Comparison of ENCODE assay signal across 16 mouse cellular contexts in genomic region chr13:102202301-102202700, GRCm38 (mm10).
"Had no signal": no experiment of that assay in that cellular context is flagged by ENCODE, and none has a peak within 500 bp of the region (broad histone marks: within the 10 kb centered on the region; RNA-seq: fewer than 3 reads in every experiment).

No protein-coding gene starts in this region.

- DNase-seq: retina, postnatal 1 day; right cerebral cortex, adult 18-20 months; right cerebral cortex, postnatal 14 days; right cerebral cortex, postnatal 25 days; right cerebral cortex, postnatal 4 days; spleen, adult 18-20 months; thymus, adult 18-20 months; thymus, adult 2 months; thymus, postnatal 14 days; thymus, postnatal 25 days; thymus, postnatal 36 days; thymus, postnatal 4 days had no signal

- H3K4me2 ChIP-seq: neural tube, embryonic 13.5 days; neural tube, embryonic 15.5 days; stomach, embryonic 15.5 days had no signal

- H3K9ac ChIP-seq: neural tube, embryonic 13.5 days; neural tube, embryonic 15.5 days; stomach, embryonic 15.5 days had no signal

- H3K4me1 ChIP-seq: neural tube, embryonic 13.5 days; neural tube, embryonic 15.5 days; stomach, embryonic 15.5 days had no signal

- H3K27ac ChIP-seq: neural tube, embryonic 13.5 days; neural tube, embryonic 15.5 days; stomach, embryonic 15.5 days; stomach, postnatal 0 days had no signal

- H3K4me3 ChIP-seq: neural tube, embryonic 13.5 days; neural tube, embryonic 15.5 days; stomach, embryonic 15.5 days had no signal

- H3K27me3 ChIP-seq: neural tube, embryonic 13.5 days; neural tube, embryonic 15.5 days; stomach, embryonic 15.5 days had no signal

- H3K36me3 ChIP-seq: neural tube, embryonic 13.5 days; neural tube, embryonic 15.5 days; stomach, embryonic 15.5 days had no signal

- H3K9me3 ChIP-seq: neural tube, embryonic 13.5 days; neural tube, embryonic 15.5 days; stomach, embryonic 15.5 days had no signal
